Mouse (Mus musculus): ENCODE data around the gene 4930578G10Rik. TPM values are rescaled to one million over a fixed set of nuclear protein-coding genes. Genes with fewer than 3 reads are reported as not detected.

4930578G10Rik gene
- total RNA-seq, 2 experiments from 2014 or later = 1.6 to 3.5 TPM

DNA sequence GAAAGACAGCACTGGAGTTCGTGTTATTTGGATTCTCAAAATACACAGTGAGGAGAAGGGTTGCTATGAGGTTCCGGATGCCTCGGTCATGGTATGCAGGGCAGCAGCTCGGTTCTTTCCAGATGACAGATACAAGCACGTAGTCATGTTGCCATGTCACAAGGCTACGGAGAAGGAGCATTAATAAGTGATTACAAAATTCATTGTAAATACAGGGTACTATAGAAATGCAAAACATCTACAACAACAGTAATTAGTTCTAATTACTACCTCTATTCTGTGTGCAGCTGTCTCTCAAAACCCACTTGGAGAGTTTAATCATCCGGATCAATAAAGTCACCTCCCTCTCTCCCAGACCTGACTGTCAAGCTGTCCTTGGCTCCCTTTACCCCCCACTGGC lies 159.8 kb downstream of the 4930578G10Rik start:
- intact Hi-C loops (cut with DNase I) = no loop called here
- no peak for DNase-seq (ENCODE audit: low spot score in 2 of 2)

Other genes starting within 250 kb of the 4930578G10Rik start
- gene Fam205a2, start 207.4 kb upstream of the 4930578G10Rik start, total RNA-seq (2021) = not detected
- not detected for gene Gm10591, start 123.3 kb upstream of the 4930578G10Rik start, total RNA-seq (2021)
- gene Gm2564, start 105.8 kb upstream of the 4930578G10Rik start, total RNA-seq (2021) = 10 to 100 TPM; 11.4 to 14.2 TPM
- 1 to 10 TPM; 2.6 to 7.9 TPM for gene Ccl27b, start 80.3 kb upstream of the 4930578G10Rik start, total RNA-seq (2021)
- gene Il11ra2, start 73.7 kb upstream of the 4930578G10Rik start, total RNA-seq (2021) = under 1 TPM in 1 of 2 experiments, not detected in 1; 0.48 TPM
- under 1 TPM in 1 of 2 experiments, not detected in 1; 0.57 TPM for gene Ccl19, start 21.0 kb downstream of the 4930578G10Rik start, total RNA-seq (2021)
- gene Ccl21a, start 38.4 kb downstream of the 4930578G10Rik start, total RNA-seq (2021) = not detected
- gene Fam205a1, start 118.3 kb downstream of the 4930578G10Rik start, total RNA-seq (2021) = under 1 TPM in 1 of 2 experiments, not detected in 1; 0.37 TPM
- gene Gm12394, start 121.2 kb downstream of the 4930578G10Rik start, total RNA-seq (2021) = 1 to 10 TPM; 1.9 to 2.3 TPM
- 1 to 10 TPM; 2.0 to 2.4 TPM for gene Fam205c, start 138.7 kb downstream of the 4930578G10Rik start, total RNA-seq (2021)
- 100 to 1,000 TPM; 337 to 354 TPM for gene Phf24, start 181.1 kb downstream of the 4930578G10Rik start, total RNA-seq (2021)
- 100 to 1,000 TPM; 221 to 264 TPM for gene Dnajb5, start 214.3 kb downstream of the 4930578G10Rik start, total RNA-seq (2021)
- gene 1700022I11Rik, start 234.1 kb downstream of the 4930578G10Rik start, total RNA-seq (2021) = not detected